ENCODE assay signal across 9 mouse cellular contexts in the genomic region with DNA sequence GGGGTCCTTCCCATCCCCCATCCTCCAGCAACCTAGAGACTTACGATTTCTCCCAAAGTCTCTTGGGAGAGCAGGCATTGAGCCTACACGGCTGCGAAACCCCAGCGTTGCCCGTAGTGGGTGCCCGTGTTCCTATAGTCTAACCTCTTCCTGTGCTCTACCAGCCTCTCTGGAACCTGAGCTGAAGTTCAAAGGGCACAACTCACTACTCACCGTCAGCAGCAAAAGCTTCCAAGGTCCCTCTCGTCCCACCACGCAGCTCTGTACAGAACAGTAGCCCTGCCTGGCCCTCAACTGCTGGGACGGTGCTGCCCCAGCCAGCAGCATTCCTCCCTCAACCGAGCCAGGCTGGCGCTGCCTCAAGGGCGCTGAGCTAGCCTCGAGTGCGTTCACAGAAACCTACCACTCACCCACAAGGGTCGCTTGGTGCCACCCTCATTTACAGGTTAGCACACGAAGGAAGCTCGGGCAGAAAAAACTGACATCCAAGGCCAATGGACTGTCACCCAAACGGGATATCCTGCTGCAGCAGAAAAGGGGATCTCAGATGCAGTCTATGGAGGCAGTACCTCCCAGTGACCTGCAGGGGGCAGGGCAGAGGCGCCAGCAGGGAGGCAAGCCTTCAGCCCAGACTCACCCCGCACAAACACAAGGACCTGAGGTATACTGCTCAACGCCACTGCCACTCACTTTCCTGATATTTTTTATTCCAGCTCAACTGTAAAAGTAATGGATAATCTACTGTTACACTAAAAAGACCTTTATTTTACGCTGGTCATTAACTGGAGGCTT.
DNase-seq lines count a peak whose midpoint lies in the region; TF ChIP-seq lines count a peak whose summit lies in the region.
"Had no signal": no experiment of that assay in that cellular context is flagged by ENCODE, and none has a peak within 500 bp of the region (broad histone marks: within the 10 kb centered on the region; RNA-seq: fewer than 3 reads in every experiment).

No protein-coding gene starts in this region.

- peak; percentile 54 for DNase-seq in gastrocnemius, adult 2 months
- no peak for DNase-seq in gastrocnemius, postnatal 36 days
- DNase-seq in thymus, postnatal 14 days = peak; percentile 23
- DNase-seq in thymus, postnatal 0 days (ENCODE audit: low spot score) = no peak
- peak; percentile 78 for DNase-seq in embryo, embryonic 10 days (ENCODE audit: low spot score)
- peak; percentile 43 to 67 for DNase-seq in kidney, postnatal 25 days
- DNase-seq in mesoderm, embryonic 11.5 days (ENCODE audit: low read depth, low spot score) = peak; percentile 77
- peak; percentile 7 to 19 for DNase-seq in thymus, postnatal 36 days

- H3K4me3 ChIP-seq in gastrocnemius, adult 2 months = no peak overlapping the region
- H3K4me3 ChIP-seq: hindbrain, embryonic 15.5 days had no signal

- intact Hi-C loops in gastrocnemius, adult 2 months (cut with DNase I) = no loop called here
- intact Hi-C loops in gastrocnemius, postnatal 36 days (cut with DNase I) = no loop called here

- TF ChIP-seq CTCF in gastrocnemius, adult 2 months (IDR thresholded peaks at IDR 0.05) = peak; percentile 87

- H3K27ac ChIP-seq in gastrocnemius, adult 2 months = no peak overlapping the region
- H3K27ac ChIP-seq: hindbrain, embryonic 15.5 days had no signal

Comparison
In these comparisons a context has a peak if more than half of its experiments do, and no peak if none do; other contexts are left out.
1. DNase-seq: peak in gastrocnemius, adult 2 months (single experiment), thymus, postnatal 14 days (single experiment), embryo, embryonic 10 days (single experiment), kidney, postnatal 25 days (2 of 2), mesoderm, embryonic 11.5 days (single experiment) and thymus, postnatal 36 days (2 of 2); none in gastrocnemius, postnatal 36 days (0 of 2) and thymus, postnatal 0 days (single experiment).